Mouse (Mus musculus) lung, postnatal 0 days (tissue): ENCODE measurements around the gene Dcaf8. TPM values are rescaled to one million over a fixed set of nuclear protein-coding genes. Genes with fewer than 3 reads are reported as not detected.

ENCODE experiments used
- ATAC-seq: fragments of 200-750 bp; cut with Nextera tagmentation; 2 replicates; pipeline ENCODE4 v1.8.0; 2017; ENCODE audit warnings: moderate library complexity
- DNase-seq: peaks from one replicate; pipeline ENCODE4 v3.0.0-alpha.2; 2016; ENCODE audit warnings: low spot score
- H3K27ac ChIP-seq: fragments of 300-500 bp; sonication (generic); 2 replicates; pipeline ENCODE4 v1.5.1; 2014; ENCODE audit warnings: antibody characterized with exemption, mild to moderate bottlenecking, low read length, mixed read lengths
- H3K27me3 ChIP-seq: fragments of 300-500 bp; sonication (generic); replicated peaks from 2 replicates; pipeline ENCODE4 v1.6.1; 2014; ENCODE audit warnings: low read length, mixed read lengths; ENCODE audit not compliant: insufficient read depth
- H3K36me3 ChIP-seq: fragments of 300-500 bp; sonication (generic); 2 replicates; pipeline ENCODE4 v1.6.1; 2014; ENCODE audit warnings: low read length, mixed read lengths; ENCODE audit not compliant: insufficient read depth
- H3K4me1 ChIP-seq: fragments of 300-500 bp; sonication (generic); 2 replicates; pipeline ENCODE4 v1.6.1; 2014; ENCODE audit warnings: antibody characterized with exemption, low read depth, low read length, mixed read lengths; ENCODE audit not compliant: insufficient read depth
- H3K4me2 ChIP-seq: fragments of 300-500 bp; sonication (generic); replicated peaks from 2 replicates; pipeline ENCODE4 v1.6.1; 2014; ENCODE audit warnings: low read depth, mild to moderate bottlenecking, low read length, moderate library complexity, mixed read lengths
- H3K4me3 ChIP-seq: fragments of 300-500 bp; sonication (generic); 2 replicates; pipeline ENCODE4 v1.5.1; 2014; ENCODE audit warnings: low read depth, low read length
- H3K9ac ChIP-seq: fragments of 300-500 bp; sonication (generic); replicated peaks from 2 replicates; pipeline ENCODE4 v1.6.1; 2014; ENCODE audit warnings: low read depth, mild to moderate bottlenecking
- H3K9me3 ChIP-seq: fragments of 300-500 bp; sonication (generic); 2 replicates; pipeline ENCODE4 v1.6.1; 2016; ENCODE audit warnings: low read length, mixed read lengths
- CTCF ChIP-seq: IDR thresholded peaks from 2 replicates; pipeline ENCODE4 v1.5.1; 2016; ENCODE audit warnings: antibody characterized with exemption, mild to moderate bottlenecking
- EP300 ChIP-seq: IDR thresholded peaks from 2 replicates; pipeline ENCODE4 v1.6.1; 2016; ENCODE audit warnings: antibody characterized with exemption, mild to moderate bottlenecking, control low read depth
- WGBS: fragments of 180-500 bp; shearing (Covaris S2); extraction: QIAGEN DNeasy Blood & Tissue Kit; methylation state at CpG from one replicate; pipeline ENCODE4 v1.1.7; 2014; 5-methylcytosine and 5-hydroxymethylcytosine counted together
- polyA plus RNA-seq: library from polyadenylated mRNA; unstranded; fragments of >200 nt; fragmentation: Nextera tagmentation; extraction: Ambion mirVana; gene quantifications from 2 replicates; pipeline ENCODE4 v1.2.1, GENCODE M21; 2015

Gene Dcaf8
- polyA plus RNA-seq, 1 experiment from 2014 or later = 93.7 TPM

DNA sequence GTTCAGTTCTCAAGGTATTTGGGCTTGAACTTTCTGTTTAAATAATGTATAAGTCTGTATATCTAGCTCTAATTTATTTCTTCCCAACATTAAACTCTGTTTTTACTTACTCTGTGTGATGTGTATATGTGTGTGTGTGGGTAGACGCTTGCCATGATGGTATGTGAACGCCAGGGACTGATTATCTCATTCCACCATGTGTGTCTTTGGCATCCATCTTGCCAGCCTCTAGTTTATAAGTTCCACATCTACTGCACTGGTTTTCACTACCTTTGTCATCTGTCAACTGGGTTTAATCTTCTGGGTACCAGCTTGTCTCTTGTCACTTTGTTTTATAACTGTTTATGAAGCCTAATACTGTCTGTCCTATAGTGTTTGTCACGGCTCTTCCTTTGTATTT lies 7.6 kb downstream of the Dcaf8 start:
- DNase-seq = no peak
- Histone ChIP-seq H3K27ac (no peak overlapping the region), H3K9me3 (no peaks in the 10 kb centered on the region), H3K4me3 (no peak overlapping the region), H3K4me1 (no peaks in the 10 kb centered on the region), H3K36me3 (peaks cover 15% of the 10 kb centered on the region; the same call in 1 of the 2 replicates), H3K27me3 (no peaks in the 10 kb centered on the region), H3K4me2 (no peak overlapping the region), H3K9ac (no peak overlapping the region)
- whole genome bisulfite sequencing = 91% methylated on average over 3 of the region's 3 CpGs
- no peak for ATAC-seq
- TF ChIP-seq CTCF (no peak), EP300 (no peak)

DNA sequence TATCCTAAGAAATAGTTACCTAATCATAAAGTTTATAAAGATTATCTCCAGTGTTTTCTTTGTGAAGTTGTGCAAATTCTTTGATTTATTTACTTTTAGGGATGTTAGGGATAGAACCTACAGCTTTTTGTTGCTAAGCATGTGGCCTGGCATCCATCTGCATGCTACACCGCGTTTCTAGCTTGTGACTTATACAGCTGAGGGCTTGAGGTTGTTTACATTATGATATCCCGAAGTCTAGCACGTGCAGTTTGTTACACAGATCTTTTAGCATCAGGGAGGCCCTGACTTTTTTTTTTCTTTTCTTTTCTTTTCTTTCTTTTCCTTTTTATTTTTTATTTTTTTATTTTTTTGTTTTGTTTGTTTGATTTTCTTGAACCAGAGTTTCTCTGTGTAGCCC lies 12.1 kb downstream of the Dcaf8 start:
- Histone ChIP-seq H3K36me3 (0 out of 2 replicates have a peak, but pooled peaks cover 3% of the 10 kb centered on the region), H3K27ac (no peak overlapping the region), H3K27me3 (no peaks in the 10 kb centered on the region), H3K9ac (no peak overlapping the region), H3K9me3 (no peaks in the 10 kb centered on the region), H3K4me1 (no peaks in the 10 kb centered on the region), H3K4me3 (no peak overlapping the region), H3K4me2 (no peak overlapping the region)
- no peak for TF ChIP-seq CTCF
- no peak for TF ChIP-seq EP300
- WGBS = 8% methylated on average over 4 of the region's 4 CpGs
- ATAC-seq = no peak
- no peak for DNase-seq

DNA sequence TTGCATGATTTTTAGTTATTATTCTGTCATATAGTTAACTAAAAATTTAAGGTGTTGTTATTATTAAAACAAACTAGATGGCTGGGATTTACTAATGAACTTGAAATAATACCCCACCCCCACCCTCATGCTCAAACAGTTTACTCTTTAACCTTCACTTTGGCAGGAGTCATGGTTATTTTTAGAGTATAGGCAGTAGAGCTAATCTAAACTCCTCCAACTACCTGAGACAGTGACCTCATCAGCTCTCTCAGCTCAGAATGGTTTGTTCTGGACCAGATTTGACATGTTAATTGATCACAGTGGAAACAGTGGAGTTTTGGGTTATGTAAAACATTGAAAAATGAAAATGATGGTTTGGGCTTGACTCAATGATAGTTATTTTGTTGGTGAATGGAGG lies 12.6 kb downstream of the Dcaf8 start:
- Histone ChIP-seq H3K4me1 (no peaks in the 10 kb centered on the region), H3K27me3 (no peaks in the 10 kb centered on the region), H3K4me3 (no peak overlapping the region), H3K9me3 (no peaks in the 10 kb centered on the region), H3K4me2 (no peak overlapping the region), H3K9ac (no peak overlapping the region), H3K27ac (no peak overlapping the region), H3K36me3 (peaks cover 6% of the 10 kb centered on the region; the same call in 1 of the 2 replicates)
- peak; percentile 36 for DNase-seq
- TF ChIP-seq EP300 (no peak), CTCF (no peak)
- ATAC-seq = no peak

DNA sequence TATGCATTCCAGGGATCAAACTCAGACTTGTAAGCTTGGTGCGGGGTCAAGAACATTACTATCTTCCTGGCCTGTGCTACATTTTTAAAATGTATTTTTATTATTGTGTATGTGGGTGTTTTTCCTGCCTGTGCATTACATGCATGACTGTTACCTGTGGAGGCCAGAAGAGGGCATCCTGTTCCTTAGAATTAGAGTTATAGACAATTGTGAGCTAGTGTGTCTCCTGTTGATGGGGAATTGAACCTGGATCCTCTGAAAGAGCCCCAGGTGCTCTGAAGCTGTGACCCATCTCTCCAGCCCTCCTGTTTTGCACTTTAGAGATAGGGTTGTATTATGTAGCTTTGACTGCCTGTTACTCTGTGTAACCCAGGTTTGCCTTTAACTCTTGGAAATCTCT lies 14.1 kb downstream of the Dcaf8 start:
- peak; percentile 57 for DNase-seq
- no peaks in the 10 kb centered on the region for H3K4me1 ChIP-seq
- WGBS = 79% methylated on average over 1 of the region's 1 CpGs
- H3K9ac ChIP-seq = no peak overlapping the region
- H3K4me2 ChIP-seq = no peak overlapping the region
- H3K9me3 ChIP-seq = no peaks in the 10 kb centered on the region
- TF ChIP-seq CTCF (peak; percentile 70), EP300 (no peak)
- H3K4me3 ChIP-seq = no peak overlapping the region
- no peaks in the 10 kb centered on the region for H3K27me3 ChIP-seq
- no peak overlapping the region for H3K27ac ChIP-seq
- H3K36me3 ChIP-seq = peaks cover 10% of the 10 kb centered on the region
- no peak; the same call in 1 of the 2 replicates for ATAC-seq

DNA sequence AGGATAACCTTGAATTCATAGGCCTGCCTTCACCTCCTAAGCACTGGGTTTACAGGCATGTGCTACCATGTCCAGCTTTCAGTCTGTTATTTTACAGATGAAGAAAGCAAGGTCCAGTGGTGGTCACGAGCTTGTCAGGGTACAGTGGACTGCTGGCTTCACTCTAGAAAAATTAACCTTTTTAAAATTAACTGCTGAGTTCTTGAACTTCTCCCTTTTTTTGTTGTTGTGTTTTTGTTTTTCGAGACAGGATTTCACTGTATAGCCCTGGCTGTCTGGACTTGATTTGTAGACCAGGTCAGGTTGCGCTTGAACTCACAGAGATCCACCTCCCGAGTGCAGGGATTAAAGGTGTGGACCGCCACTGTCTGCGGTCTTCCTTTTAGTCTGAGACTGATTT lies 15.1 kb downstream of the Dcaf8 start:
- H3K9ac ChIP-seq = no peak overlapping the region
- ATAC-seq = no peak

DNA sequence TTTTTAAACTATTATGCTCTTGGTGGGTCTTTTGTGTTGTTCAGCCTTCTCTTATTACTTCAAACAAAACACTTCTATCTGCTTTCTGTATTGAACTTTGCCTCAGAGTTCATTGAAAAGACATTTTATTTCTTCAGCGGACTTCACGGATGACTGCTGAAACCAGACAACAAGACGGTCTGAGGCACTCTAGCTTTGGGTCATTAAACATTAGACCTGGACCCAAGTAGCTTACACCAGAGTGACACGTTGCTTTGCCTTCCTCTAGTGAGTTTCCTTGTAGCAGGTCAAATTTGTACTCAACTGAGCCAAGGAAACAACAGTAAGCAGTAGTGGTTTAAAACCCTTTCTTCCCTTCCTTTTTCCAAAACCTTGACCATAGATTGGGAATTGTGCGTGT lies 20.0 kb downstream of the Dcaf8 start:
- TF ChIP-seq EP300 (no peak), CTCF (no peak)
- 82% methylated on average over 5 of the region's 5 CpGs for WGBS
- Histone ChIP-seq H3K36me3 (peaks cover 46% of the 10 kb centered on the region), H3K4me1 (no peaks in the 10 kb centered on the region), H3K4me3 (no peak overlapping the region), H3K4me2 (no peak overlapping the region), H3K9me3 (no peaks in the 10 kb centered on the region), H3K27me3 (no peaks in the 10 kb centered on the region), H3K9ac (no peak overlapping the region), H3K27ac (no peak overlapping the region)
- ATAC-seq = no peak
- DNase-seq = no peak

More for the DNA sequence above, 15.1 kb downstream of the Dcaf8 start:
- no peak for DNase-seq
- no peaks in the 10 kb centered on the region for H3K27me3 ChIP-seq
- H3K36me3 ChIP-seq = peaks cover 19% of the 10 kb centered on the region
- WGBS = 90% methylated on average over 6 of the region's 6 CpGs
- H3K4me2 ChIP-seq = no peak overlapping the region
- TF ChIP-seq EP300 = no peak
- no peak for TF ChIP-seq CTCF
- no peak overlapping the region for H3K27ac ChIP-seq
- H3K9me3 ChIP-seq = no peaks in the 10 kb centered on the region
- H3K4me3 ChIP-seq = no peak overlapping the region
- H3K4me1 ChIP-seq = no peaks in the 10 kb centered on the region

DNA sequence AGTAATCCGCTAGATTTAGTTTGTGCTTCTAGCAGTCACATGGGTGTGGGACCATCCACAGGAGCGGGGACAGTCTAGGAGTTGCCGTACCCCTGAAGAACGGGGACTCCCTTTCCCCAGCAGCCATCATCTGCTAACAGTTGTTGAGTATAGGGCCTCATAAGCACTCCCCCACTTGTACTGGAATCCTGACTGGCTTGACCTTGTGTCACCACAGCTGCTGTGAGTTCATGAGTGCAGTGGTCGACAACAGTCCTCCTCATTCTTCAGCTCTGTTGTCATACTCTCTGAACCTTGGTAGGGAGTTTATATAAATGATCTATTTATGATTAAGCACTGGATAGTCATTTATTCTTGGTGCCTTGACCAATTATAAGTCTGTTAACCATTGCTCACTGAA lies 21.9 kb downstream of the Dcaf8 start:
- Histone ChIP-seq H3K36me3 (peaks cover 62% of the 10 kb centered on the region), H3K9ac (no peak overlapping the region), H3K9me3 (no peaks in the 10 kb centered on the region), H3K4me1 (no peaks in the 10 kb centered on the region), H3K27me3 (no peaks in the 10 kb centered on the region), H3K4me3 (no peak overlapping the region), H3K4me2 (no peak overlapping the region), H3K27ac (no peak overlapping the region)
- TF ChIP-seq EP300 = no peak
- no peak for ATAC-seq
- WGBS = 94% methylated on average over 5 of the region's 5 CpGs
- DNase-seq = no peak
